Mouse (Mus musculus) myocyte (in vitro differentiated cells): ENCODE measurements around the gene D11Wsu47e. TPM values are rescaled to one million over a fixed set of nuclear protein-coding genes. Genes with fewer than 3 reads are reported as not detected.

Source experiments
- H3K27me3 ChIP-seq: one replicate; pipeline ENCODE4 v1.6.1; 2011; ENCODE audit not compliant: control insufficient read depth, insufficient read depth, insufficient read length
- H3K36me3 ChIP-seq: one replicate; pipeline ENCODE4 v1.6.1; 2011; ENCODE audit not compliant: control insufficient read depth, insufficient read depth
- H3K4me2 ChIP-seq: one replicate; pipeline ENCODE4 v1.6.1; 2011; ENCODE audit warnings: low read depth, control low read depth
- H3K4me3 ChIP-seq: one replicate; pipeline ENCODE4 v1.5.1; 2011; ENCODE audit warnings: mild to moderate bottlenecking, control low read depth, moderate library complexity
- H3K79me2 ChIP-seq: one replicate; pipeline ENCODE4 v1.6.1; 2011; ENCODE audit not compliant: control insufficient read depth, insufficient read depth
- H3ac ChIP-seq: one replicate; pipeline ENCODE4 v1.6.1; 2011; ENCODE audit not compliant: control insufficient read depth, insufficient read length
- CEBPB ChIP-seq: IDR thresholded peaks from 2 replicates; pipeline ENCODE4 v1.6.1; 2011; ENCODE audit warnings: mild to moderate bottlenecking, moderate library complexity; ENCODE audit not compliant: poor library complexity, insufficient read depth, severe bottlenecking
- E2F4 ChIP-seq: IDR thresholded peaks from one replicate; pipeline ENCODE4 v1.6.1; 2011; ENCODE audit warnings: mild to moderate bottlenecking, control low read depth, moderate library complexity; ENCODE audit not compliant: insufficient read depth
- MAX ChIP-seq: IDR thresholded peaks from one replicate; pipeline ENCODE4 v1.6.1; 2011; ENCODE audit warnings: low read depth, mild to moderate bottlenecking, control low read depth
- MYOD1 ChIP-seq, 3 experiments: IDR thresholded peaks; one replicate each; pipeline ENCODE4 v1.6.1; 2011; ENCODE audit warnings: control low read depth in 2 of 3, low read depth in 2 of 3, mild to moderate bottlenecking in 2 of 3, moderate library complexity in 1 of 3; ENCODE audit not compliant: insufficient read length in 2 of 3, control insufficient read depth in 1 of 3
- MYOG ChIP-seq, 3 experiments: IDR thresholded peaks; one replicate each; pipeline ENCODE4 v1.6.1; 2011; ENCODE audit warnings: control low read depth in 2 of 3, low read depth in 2 of 3, mild to moderate bottlenecking in 2 of 3; ENCODE audit not compliant: insufficient read length in 2 of 3, control insufficient read depth in 1 of 3, insufficient read depth in 1 of 3
- POLR2A ChIP-seq: IDR thresholded peaks from one replicate; pipeline ENCODE4 v1.6.1; 2011; ENCODE audit warnings: low read depth, mild to moderate bottlenecking, control low read depth, moderate library complexity; ENCODE audit not compliant: insufficient read length
- POLR2AphosphoS2 ChIP-seq: IDR thresholded peaks from one replicate; pipeline ENCODE4 v1.6.1; 2011; ENCODE audit warnings: low read depth, control low read depth; ENCODE audit not compliant: insufficient read length
- REST ChIP-seq: IDR thresholded peaks from one replicate; pipeline ENCODE4 v1.6.1; 2011; ENCODE audit warnings: mild to moderate bottlenecking, control low read depth, moderate library complexity; ENCODE audit not compliant: insufficient read depth, insufficient read length
- SRF ChIP-seq: IDR thresholded peaks from one replicate; pipeline ENCODE4 v1.6.1; 2011; ENCODE audit warnings: low read depth; ENCODE audit not compliant: control insufficient read depth, insufficient read length
- TCF12 ChIP-seq: IDR thresholded peaks from one replicate; pipeline ENCODE4 v1.6.1; 2011; ENCODE audit warnings: mild to moderate bottlenecking, control low read depth; ENCODE audit not compliant: poor library complexity, insufficient read depth, severe bottlenecking
- TCF3 ChIP-seq: IDR thresholded peaks from one replicate; pipeline ENCODE4 v1.6.1; 2011; ENCODE audit warnings: low read depth, control low read depth; ENCODE audit not compliant: insufficient read length
- USF1 ChIP-seq: IDR thresholded peaks from one replicate; pipeline ENCODE4 v1.6.1; 2011; ENCODE audit warnings: low read depth, mild to moderate bottlenecking, control low read depth, moderate library complexity
- polyA plus RNA-seq: library from polyadenylated mRNA; unstranded; fragments of >200 nt; fragmentation: generic; extraction: Trizol; gene quantifications from one replicate; pipeline ENCODE4 v1.2.1, GENCODE M21; 2012; ENCODE audit warnings: missing spikeins

The D11Wsu47e gene
- polyA plus RNA-seq, 1 experiment: 10.6 TPM

DNA sequence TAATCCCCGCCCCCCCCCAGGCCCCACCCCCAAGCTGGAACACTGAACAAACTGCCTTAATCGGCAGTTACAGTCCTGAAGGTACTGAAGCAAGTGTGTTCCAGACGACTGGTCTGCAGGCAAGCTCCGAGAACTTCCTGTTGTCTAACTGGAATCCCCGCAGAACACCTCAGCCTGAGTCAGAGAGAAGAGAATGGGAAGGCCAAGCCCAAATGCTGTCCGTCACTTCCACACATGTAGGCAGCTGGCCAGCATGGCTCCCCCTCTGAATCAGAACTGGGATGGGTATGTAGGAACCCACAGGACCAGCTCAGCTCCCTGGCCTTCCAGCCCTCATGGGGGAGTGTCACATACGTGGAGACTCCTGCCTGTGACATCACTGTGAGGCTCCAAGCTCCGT is 45.7 kb downstream of the D11Wsu47e start:
- peak in 1 of 3 experiments; percentile 55 for TF ChIP-seq MYOD1 (IDR thresholded peaks at IDR 0.05; ENCODE audit: control insufficient read depth in 1 of 3, insufficient read length in 2 of 3, low read depth in 2 of 3)
- TF ChIP-seq MAX: no peak
- no peak for TF ChIP-seq MYOG (IDR thresholded peaks at IDR 0.05; ENCODE audit: control insufficient read depth in 1 of 3, insufficient read depth in 1 of 3, insufficient read length in 2 of 3, low read depth in 2 of 3)
- H3K27me3 ChIP-seq: no peaks in the 10 kb centered on the region
- no peak overlapping the region for H3K4me3 ChIP-seq
- no peak overlapping the region for H3ac ChIP-seq
- no peaks in the 10 kb centered on the region for H3K79me2 ChIP-seq
- H3K4me2 ChIP-seq: peak overlapping the region; percentile 64
- no peaks in the 10 kb centered on the region for H3K36me3 ChIP-seq

DNA sequence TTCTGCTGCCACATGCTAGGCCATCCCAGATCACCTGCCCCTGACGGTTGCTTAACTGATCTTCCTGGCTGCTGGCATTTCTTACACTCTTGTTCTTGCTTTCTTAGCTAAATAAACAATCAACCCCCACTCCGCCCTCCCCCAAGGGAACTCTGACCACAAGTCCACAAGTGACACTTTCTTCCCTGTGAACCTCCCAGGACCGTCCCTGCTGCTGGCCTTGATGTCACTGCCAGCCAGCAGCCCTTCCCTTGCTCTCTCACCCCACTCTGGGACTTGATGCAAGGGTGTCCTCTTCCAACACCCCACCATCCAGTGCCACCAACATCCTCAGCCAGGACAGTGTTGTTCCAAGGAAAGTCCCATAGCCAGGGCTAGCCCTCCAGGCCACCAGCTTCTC is 46.7 kb downstream of the D11Wsu47e start:
- Histone ChIP-seq H3K79me2 (no peaks in the 10 kb centered on the region), H3ac (no peak overlapping the region), H3K4me3 (no peak overlapping the region), H3K36me3 (no peaks in the 10 kb centered on the region), H3K27me3 (no peaks in the 10 kb centered on the region), H3K4me2 (no peak overlapping the region)
- no peak for TF ChIP-seq CEBPB
- no peak for TF ChIP-seq POLR2AphosphoS2
- no peak for TF ChIP-seq TCF12
- TF ChIP-seq E2F4: no peak
- TF ChIP-seq REST: no peak
- TF ChIP-seq MYOG (IDR thresholded peaks at IDR 0.05; ENCODE audit: control insufficient read depth in 1 of 3, insufficient read depth in 1 of 3, insufficient read length in 2 of 3, low read depth in 2 of 3): no peak
- TF ChIP-seq MYOD1 (IDR thresholded peaks at IDR 0.05; ENCODE audit: control insufficient read depth in 1 of 3, insufficient read length in 2 of 3, low read depth in 2 of 3): no peak
- no peak for TF ChIP-seq SRF
- no peak for TF ChIP-seq MAX
- no peak for TF ChIP-seq POLR2A

DNA sequence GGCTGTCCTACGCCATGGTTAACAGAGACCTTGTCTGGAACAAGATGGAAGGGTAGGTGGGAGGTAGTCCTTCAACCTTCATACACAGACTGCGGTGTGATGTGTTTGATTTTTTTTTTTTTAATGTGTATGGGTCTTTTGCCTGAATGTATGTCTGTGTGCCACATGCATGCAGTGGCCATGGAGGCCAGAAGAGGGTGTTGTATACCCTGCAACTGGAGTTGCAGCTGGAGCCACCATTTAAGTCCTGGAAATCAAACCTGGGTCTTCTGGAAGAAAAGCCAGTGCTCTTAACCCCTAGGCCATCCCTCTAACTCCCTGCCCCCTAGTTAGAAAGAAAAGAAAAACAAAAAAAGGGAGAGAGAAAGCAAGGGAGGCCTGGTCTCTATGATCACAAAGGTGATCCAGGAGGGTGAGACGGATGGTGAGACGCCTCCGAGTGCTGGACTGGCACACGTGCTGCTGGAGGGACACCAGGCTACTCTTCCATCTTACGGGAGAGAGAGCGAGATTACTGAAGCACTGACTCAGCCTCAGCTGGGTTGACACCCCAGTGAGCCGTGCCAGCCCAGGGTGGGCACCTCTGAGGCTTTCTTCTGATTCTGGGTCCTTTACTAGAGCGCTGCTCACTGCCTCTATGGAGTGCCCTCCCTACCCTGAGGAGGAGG is 47.9 kb downstream of the D11Wsu47e start:
- H3ac ChIP-seq: no peak overlapping the region
- no peaks in the 10 kb centered on the region for H3K27me3 ChIP-seq
- H3K36me3 ChIP-seq: no peaks in the 10 kb centered on the region
- no peaks in the 10 kb centered on the region for H3K79me2 ChIP-seq
- H3K4me2 ChIP-seq: peak overlapping the region; percentile 72
- TF ChIP-seq MYOG (IDR thresholded peaks at IDR 0.05; ENCODE audit: control insufficient read depth in 1 of 3, insufficient read depth in 1 of 3, insufficient read length in 2 of 3, low read depth in 2 of 3) (no peak), SRF (no peak), POLR2AphosphoS2 (no peak), POLR2A (no peak)
- H3K4me3 ChIP-seq: no peak overlapping the region

DNA sequence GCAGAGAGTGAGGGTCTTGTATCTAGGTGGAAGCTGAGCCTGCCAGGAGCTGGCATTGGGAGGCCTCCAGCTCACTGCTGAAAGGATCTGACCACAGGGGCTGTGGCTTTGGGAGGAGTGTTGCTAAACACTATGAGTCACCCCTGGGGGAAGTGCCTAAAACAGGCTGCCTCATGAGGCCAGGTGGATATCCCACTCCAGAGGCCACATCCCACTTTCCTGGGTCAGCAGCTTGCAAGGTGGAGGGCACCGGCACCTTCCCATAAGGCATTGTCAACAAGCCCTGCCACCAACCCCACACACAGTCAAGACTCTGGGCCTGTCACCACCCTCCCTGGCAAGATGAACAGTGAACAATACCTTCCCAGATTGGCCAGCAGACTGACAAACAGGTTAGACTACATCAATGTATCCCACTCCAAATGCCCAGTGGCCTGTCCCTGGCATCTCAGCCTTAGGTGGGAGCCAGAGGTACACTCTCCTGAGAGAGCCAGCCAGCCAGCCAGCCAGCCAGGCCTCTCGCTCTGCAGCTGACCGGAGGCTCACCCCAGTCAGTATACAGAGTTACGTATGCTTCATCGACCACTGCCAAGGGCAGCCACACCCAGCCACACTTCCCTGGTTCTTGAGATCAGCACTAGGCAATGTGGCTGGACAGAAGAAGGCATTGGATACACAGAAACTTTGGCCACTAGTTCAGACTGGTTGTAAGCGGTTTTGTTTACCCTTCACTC is 49.6 kb downstream of the D11Wsu47e start:
- Histone ChIP-seq H3K79me2 (peaks cover 8% of the 10 kb centered on the region), H3K36me3 (no peaks in the 10 kb centered on the region), H3K27me3 (no peaks in the 10 kb centered on the region), H3K4me2 (peak overlapping the region; percentile 72), H3K4me3 (no peak overlapping the region), H3ac (no peak overlapping the region)
- TF ChIP-seq MYOD1 (IDR thresholded peaks at IDR 0.05; ENCODE audit: control insufficient read depth in 1 of 3, insufficient read length in 2 of 3, low read depth in 2 of 3) (peak in 2 of 3 experiments; percentile 55 to 81), MAX (no peak), USF1 (no peak), MYOG (IDR thresholded peaks at IDR 0.05; ENCODE audit: control insufficient read depth in 1 of 3, insufficient read depth in 1 of 3, insufficient read length in 2 of 3, low read depth in 2 of 3) (peak in 1 of 3 experiments; percentile 69), POLR2A (no peak), REST (no peak), TCF3 (no peak), CEBPB (peak; percentile 92), SRF (peak; percentile 30), POLR2AphosphoS2 (no peak), TCF12 (no peak), E2F4 (no peak)

DNA sequence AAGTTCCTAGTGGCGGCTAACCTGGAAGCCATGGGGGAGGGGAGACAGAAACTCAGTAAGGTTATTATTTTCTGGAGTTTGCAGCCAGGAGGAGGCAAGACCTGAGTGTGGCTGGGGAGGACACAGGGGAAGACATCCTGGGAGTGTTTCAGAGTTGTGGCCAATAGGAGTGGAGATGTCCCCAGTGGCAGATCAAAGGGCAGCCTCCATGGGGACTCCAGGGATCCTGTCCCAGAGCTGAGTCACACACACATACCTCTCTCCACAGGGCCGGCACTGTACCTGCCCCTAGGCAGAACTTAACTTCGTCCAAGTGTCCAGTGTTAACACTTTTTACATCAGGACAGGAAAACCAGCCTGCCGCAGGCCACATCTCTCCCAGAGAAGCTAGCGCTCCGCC is 50.9 kb downstream of the D11Wsu47e start:
- no peaks in the 10 kb centered on the region for H3K27me3 ChIP-seq
- H3K36me3 ChIP-seq: no peaks in the 10 kb centered on the region
- H3K79me2 ChIP-seq: peaks cover 8% of the 10 kb centered on the region
- no peak overlapping the region for H3K4me3 ChIP-seq
- H3ac ChIP-seq: no peak overlapping the region
- no peak overlapping the region for H3K4me2 ChIP-seq
- TF ChIP-seq E2F4 (no peak), MAX (no peak), MYOG (IDR thresholded peaks at IDR 0.05; ENCODE audit: control insufficient read depth in 1 of 3, insufficient read depth in 1 of 3, insufficient read length in 2 of 3, low read depth in 2 of 3) (no peak), REST (no peak), SRF (no peak), TCF12 (no peak), POLR2A (no peak), POLR2AphosphoS2 (no peak), USF1 (no peak)
